Mouse (Mus musculus) layer of hippocampus, adult 9-10 months (tissue): ENCODE results near the gene Scaf8.
"Not testable (repeated sequence)": the region's sequence is repeated elsewhere in the genome, so short reads cannot be mapped to it uniquely, and the experiment has no call there.

Source experiments
- DNase-seq: peaks from one replicate; pipeline ENCODE4 v3.0.0; 2022; ENCODE audit warnings: low spot score

The Scaf8 gene

DNA sequence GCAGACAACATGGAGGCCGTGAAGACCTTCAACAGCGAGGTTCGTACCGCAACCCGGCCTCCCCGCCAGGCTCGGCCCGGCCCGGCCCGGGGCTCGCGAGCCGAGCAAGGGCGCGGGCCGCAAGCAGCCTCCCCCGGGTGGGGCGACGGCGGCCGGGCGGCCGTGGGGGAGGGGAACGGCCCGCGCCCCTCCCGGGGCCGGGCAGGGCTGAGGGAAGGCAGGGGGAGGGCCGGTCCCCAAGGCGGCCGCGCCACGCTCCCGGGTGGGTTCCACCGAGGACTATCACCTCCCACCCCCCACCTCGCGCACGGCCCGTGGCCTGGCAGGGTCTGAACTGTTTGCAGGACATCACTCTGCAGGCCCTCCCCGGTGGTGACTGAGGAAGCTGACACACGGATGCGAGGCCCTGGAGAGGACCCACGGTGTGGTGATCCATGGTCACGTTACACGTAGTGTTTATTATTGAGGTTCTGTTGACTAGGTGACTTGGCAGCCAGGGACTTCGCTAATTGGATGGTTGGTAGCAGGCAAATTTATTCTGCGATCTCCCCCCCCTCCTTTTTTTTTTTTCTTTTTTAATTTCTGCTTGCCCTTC is 705 bp downstream of the Scaf8 start:
- no peak for DNase-seq

- not testable (repeated sequence) for DNase-seq
Measured at GRCm38 (mm10) chr17:3120949-3121348, 6.2 kb downstream of the Scaf8 start.

- not testable (repeated sequence) for DNase-seq
Measured at GRCm38 (mm10) chr17:3123581-3123980, 8.8 kb downstream of the Scaf8 start.

DNA sequence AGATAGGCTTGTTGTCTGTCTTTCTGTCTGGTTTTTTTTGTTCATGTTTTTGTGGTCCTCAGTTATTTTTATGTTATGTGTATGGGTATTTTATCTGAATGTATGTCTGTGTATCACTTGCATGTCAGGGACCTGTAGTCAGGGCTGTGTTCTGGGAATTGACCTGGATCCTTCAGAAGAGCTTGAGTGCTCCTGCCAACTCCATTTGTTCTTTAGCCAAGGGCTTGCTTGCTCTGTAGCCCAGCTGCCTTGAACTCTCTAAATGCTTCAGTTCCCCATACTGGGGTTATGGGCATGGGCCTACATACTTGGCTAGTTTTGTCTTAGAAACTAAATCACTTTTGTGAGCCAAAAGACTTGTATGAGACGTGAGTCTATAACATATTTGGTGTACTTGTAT is 13.9 kb downstream of the Scaf8 start:
- no peak for DNase-seq

DNA sequence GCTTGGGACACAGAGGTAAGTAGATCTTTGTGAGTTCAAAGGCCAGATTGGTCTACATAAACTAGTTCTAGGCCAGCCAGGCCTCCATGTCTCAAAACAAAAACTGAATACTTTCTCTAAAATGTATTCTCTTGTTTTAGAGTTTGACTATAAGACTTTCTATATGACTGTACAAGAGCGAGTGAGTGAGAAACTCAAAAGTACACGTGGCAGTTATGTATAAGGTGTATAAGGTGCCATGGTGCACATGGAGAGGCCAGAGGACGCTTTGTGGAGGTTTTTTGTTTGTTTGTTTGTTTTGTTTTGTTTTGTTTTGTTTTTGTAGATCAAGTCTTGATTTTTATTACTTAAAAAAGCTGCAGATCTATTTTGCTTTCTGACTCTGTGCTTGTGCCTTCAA is 15.0 kb downstream of the Scaf8 start:
- no peak for DNase-seq

DNA sequence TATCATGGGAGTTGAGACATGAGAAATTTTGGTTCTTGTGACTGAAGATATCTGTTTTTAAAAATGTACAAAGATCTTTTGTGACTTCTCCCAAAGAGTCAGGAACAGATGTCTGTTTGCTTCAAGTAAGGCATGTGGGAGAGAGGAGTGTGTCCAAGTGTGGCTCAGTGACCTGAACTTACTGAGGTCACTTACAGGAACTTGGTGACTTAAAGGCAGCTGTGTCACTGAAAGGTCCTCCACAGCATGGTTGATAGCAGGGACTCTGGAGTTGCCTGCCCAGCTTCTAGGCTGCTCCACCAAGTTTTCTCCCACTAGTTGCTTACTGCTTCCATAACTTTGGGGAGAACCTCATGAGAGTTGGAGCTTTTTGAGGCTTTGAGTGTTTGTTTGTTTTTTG is 20.6 kb downstream of the Scaf8 start:
- no peak for DNase-seq

DNA sequence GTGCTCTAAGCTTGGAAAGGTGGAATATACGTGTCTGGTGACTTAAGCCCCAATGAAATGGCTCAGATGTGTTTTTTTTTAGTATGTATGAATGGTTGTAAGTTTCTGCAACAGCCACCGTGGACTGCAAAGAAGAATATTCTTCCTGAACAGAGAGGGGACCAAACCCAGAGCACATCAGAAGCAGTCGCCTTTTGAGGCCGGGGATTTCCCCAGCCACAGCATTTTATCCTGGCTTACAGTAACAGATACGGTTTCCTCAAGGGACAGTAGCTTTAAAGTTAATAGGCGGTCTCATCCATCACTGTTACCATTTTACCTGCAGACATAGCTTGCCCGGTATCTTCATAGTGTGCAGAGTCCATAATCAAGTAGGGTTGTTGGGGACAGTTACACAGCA is 21.4 kb downstream of the Scaf8 start:
- no peak for DNase-seq

- no peak for DNase-seq
Measured at GRCm38 (mm10) chr17:3138387-3138786, 23.6 kb downstream of the Scaf8 start.

DNA sequence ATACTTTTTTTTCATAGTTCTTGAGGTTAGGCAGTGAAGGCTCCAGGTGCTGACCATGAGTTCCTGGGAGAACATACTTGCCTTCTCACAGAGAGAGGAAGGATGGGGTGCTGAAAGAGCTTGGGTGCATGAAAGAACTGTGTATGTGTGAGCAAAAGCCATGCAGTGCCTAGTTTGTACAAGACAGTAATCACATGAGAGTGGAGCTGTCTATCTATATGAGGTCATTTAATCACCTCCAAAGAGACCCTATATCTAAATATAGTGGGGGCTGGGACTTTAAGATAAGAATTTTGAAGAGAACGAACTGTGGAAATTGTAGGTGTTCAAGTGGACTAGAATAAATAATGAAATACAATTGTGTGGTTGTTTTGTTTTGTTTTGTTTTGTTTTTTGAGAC is 25.3 kb downstream of the Scaf8 start:
- DNase-seq: no peak

GRCm38 (mm10) chr17:3148853-3149252 is 34.1 kb downstream of the Scaf8 start:
- DNase-seq: no peak

GRCm38 (mm10) chr17:3149541-3149940 is 34.8 kb downstream of the Scaf8 start:
- DNase-seq: no peak

GRCm38 (mm10) chr17:3150701-3151100 is 35.9 kb downstream of the Scaf8 start:
- not testable (repeated sequence) for DNase-seq

DNA sequence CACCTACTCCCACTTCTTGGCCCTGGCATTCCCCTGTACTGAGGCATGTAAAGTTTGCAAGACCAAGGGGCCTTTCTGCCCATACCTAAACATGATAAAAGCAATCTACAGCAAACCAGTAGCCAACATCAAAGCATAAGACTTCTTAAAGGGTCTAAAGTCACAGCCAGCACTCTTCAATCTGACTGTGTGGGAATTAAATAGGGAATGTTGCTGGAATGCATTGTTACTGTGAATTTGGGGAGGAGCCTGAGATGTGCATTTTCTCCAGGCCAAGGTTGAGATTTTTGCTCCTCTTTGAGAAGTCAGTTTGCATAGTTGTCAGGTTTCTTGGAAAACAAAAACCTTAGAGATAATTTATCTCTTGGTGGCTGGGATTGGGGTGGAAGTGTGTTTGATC is 36.4 kb downstream of the Scaf8 start:
- DNase-seq: no peak

GRCm38 (mm10) chr17:3156176-3156575 is 41.4 kb downstream of the Scaf8 start:
- not testable (repeated sequence) for DNase-seq

DNA sequence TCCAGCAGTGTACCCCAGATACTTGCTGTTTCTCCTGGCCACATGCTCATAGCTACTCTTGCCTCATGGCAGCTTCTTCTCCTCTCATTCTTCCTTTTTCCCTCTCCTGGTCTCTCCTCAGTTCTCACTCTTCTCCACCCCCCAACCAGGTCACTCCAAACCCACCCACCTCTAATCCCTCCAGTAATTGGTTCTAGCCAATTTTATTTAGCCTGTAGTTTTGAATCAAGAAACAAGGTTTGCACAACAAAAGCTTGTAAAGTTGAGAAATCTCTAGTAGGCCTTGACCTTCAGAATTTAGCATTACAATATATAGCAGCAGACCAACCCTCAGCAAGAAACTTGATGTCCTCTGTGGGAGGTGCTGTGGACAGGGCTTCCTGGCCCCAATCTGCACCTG is 42.2 kb downstream of the Scaf8 start:
- DNase-seq: no peak

DNA sequence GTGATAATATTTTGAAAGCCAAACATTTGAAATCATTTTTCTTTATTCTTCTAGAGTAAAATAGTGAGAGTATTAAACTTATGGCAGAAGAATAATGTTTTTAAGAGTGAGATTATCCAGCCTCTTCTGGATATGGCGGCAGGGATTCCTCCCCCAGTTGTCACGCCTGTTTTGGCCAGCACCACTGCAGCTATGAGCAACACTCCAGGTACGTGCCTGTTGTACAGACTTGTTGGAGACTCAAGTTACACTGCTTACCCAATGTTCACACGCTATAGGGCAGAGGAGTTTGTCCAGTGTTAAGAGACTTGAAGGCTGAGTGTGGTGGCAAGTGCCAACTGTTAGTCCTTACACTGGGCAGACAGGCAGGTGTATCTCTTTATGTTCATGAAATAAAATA is 48.1 kb downstream of the Scaf8 start:
- no peak for DNase-seq

GRCm38 (mm10) chr17:3180425-3180945 is 65.7 kb downstream of the Scaf8 start:
- not testable (repeated sequence) for DNase-seq

DNA sequence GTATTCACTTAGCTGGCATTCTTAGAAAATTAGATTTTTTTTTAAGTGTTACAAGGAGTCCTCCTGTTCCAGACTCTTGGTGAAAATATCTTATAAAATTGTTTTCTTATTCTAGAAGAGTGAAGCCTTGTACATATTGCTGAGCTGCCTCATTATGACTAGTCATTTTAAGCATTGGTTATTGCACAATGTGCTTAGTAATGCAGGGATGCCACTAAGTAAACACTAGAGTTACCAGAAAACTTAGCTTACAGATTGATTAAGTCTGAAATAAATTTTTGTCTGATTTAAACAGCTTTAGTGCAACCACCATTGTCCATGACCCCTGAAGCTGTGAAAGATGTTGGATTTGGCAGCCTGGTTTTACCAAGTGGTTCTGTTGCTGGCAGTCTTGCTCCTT is 80.7 kb downstream of the Scaf8 start:
- not testable (repeated sequence) for DNase-seq

DNA sequence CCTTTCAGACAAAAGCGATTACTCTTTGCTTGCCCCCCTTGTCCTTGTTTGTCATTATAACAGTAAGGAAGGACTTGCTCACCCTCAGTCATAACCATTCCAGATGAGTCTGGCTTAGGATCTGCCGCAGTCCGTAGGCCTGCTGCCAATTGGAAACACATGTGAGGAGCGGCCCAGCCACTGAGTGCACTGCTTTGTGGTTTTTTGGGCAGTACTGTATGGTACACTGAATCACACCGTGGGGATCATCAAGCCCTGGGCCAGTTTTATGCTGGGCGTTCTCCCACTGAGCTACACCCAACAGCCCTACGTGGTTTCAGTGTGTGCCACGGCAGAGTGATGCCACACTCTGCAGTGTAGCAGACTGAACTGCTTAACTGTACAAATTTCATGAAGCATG is 85.6 kb downstream of the Scaf8 start:
- no peak for DNase-seq

DNA sequence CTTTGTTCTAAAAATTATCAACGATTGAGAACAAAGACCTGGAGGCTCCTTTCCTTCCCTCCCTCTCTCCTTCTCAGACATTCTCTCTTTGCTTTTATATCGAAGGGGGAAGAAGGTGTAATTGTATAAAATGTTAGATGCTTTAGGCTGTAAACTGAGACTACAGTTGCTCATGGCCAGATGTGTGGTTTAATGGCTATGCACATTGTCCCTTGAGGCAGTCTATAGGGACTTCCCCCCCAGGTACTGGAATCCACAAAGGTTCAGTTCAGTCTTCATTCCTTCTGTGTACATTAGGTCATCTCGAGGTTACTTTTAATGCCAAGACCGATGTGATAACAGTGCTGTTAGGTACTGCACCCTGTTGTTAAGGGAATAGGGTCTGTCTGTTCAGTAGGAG is 89.1 kb downstream of the Scaf8 start:
- no peak for DNase-seq

DNA sequence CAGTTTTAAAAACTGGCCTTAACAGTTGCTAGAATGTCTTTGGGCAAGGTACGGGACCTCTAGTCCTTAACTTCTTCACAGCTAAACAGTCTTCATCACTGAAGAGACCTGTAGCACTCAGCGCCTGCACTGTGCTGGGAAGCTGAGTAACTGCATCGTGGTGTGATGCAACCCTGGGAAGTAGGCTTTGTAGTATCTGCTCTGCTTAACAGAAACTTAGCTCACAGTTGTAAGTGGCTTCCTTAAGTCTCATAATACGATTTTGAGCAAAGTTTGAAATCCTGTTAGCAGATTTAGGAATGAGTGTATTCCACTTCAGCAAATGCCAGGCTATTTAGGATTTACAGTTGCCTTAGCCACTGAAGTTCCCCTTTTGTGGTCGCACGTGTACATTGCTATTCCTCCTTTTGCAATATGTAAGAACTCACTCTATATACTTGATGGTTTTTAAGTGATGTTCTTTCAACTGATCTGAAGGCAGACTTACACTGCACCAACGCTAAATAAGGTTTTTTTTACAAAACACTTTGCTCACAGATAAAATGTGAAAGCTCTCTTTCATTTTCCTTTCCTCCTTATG is 90.1 kb downstream of the Scaf8 start:
- no peak for DNase-seq

DNA sequence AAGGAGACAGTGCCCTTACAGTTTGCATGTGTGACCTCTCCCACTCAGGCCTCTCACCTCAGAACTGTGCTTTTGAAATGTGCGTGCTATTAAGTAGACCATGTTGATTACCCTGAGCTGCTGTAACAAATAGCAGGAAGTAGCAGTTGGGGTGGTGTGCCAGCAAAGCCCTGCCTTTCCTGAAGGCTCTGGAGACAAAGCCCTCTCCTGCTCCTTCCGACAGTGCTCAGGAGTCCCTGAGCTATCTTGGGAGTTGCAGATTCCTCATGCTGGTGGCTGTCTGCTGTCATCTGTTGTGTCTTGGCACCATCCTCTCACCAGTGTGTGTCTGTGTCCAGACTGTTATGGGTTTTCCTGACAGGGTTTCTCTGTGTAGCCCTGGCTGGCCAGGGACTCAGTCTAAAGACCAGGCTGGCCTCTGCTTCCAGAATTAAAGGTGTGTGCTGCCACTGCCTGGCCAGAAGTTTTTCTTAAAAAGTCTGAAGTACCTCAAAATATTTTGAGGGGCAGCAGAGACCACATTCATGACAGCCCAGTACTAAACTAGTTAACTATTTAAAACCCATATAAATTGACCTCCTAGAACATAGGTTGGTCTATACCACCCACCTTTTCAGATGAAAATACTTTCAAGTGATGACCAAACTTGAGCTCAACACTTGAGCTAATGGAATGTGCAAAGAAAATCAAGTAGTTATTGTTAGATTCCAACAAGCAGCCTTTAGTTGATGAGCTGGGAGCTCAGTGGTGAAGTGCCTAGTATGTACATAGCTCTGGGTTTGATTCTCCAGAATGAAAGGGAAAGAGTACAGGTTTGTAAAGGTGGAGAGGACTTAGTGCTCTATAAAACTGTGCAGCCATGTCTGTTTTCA is 92.0 kb downstream of the Scaf8 start:
- no peak for DNase-seq
